14 mouse cellular contexts compared by ENCODE assay signal in genomic region chr2:102785696-102786095, GRCm38 (mm10).
"Had no signal": no experiment of that assay in that cellular context is flagged by ENCODE, and none has a peak within 500 bp of the region (broad histone marks: within the 10 kb centered on the region; RNA-seq: fewer than 3 reads in every experiment).

No protein-coding gene starts in this region.

- H3K4me1 ChIP-seq: megakaryocyte, embryonic 14.5 days; midbrain, embryonic 13.5 days; midbrain, embryonic 15.5 days; neural tube, embryonic 12.5 days; stomach, embryonic 15.5 days had no signal

- H3K9ac ChIP-seq: lung, embryonic 14.5 days; midbrain, embryonic 13.5 days; midbrain, embryonic 15.5 days; neural tube, embryonic 12.5 days; stomach, embryonic 15.5 days had no signal

- ATAC-seq: midbrain, embryonic 13.5 days; midbrain, embryonic 15.5 days had no signal

- H3K27ac ChIP-seq: midbrain, embryonic 13.5 days; midbrain, embryonic 15.5 days; neural tube, embryonic 12.5 days; stomach, embryonic 15.5 days; stomach, postnatal 0 days had no signal

- H3K27me3 ChIP-seq: midbrain, embryonic 13.5 days; midbrain, embryonic 15.5 days; neural tube, embryonic 12.5 days; stomach, embryonic 15.5 days had no signal

- DNase-seq: lung, adult 18-20 months; lung, embryonic 14.5 days; lung, postnatal 10 days; lung, postnatal 4 days; right cerebral cortex, postnatal 14 days; thymus, adult 2 months; thymus, postnatal 25 days; thymus, postnatal 4 days had no signal

- H3K9me3 ChIP-seq: megakaryocyte, embryonic 14.5 days; midbrain, embryonic 13.5 days; midbrain, embryonic 15.5 days; neural tube, embryonic 12.5 days; stomach, embryonic 15.5 days had no signal

- H3K4me3 ChIP-seq: megakaryocyte, embryonic 14.5 days; midbrain, embryonic 13.5 days; midbrain, embryonic 15.5 days; neural tube, embryonic 12.5 days; stomach, embryonic 15.5 days had no signal

- H3K36me3 ChIP-seq: midbrain, embryonic 15.5 days; neural tube, embryonic 12.5 days; stomach, embryonic 15.5 days had no signal

- H3K4me2 ChIP-seq: lung, embryonic 14.5 days; midbrain, embryonic 13.5 days; midbrain, embryonic 15.5 days; neural tube, embryonic 12.5 days; stomach, embryonic 15.5 days had no signal
